Mouse (Mus musculus): ENCODE data around the gene Slc2a8. TPM values are rescaled to one million over a fixed set of nuclear protein-coding genes. Genes with fewer than 3 reads are reported as not detected.

Slc2a8 gene
- total and polyA plus RNA-seq, 2 experiments, result 7.9 to 59.4 TPM

GRCm38 (mm10) chr2:32962062-32962874 is 19.6 kb downstream of the Slc2a8 start:
- DNase-seq (ENCODE audit: extremely low read depth, low read depth, low spot score), result peak; percentile 39
- peak overlapping the region; percentile 89 for H3K9ac ChIP-seq (ENCODE audit: low read depth, low read length)
- H3K27ac ChIP-seq (replicated peaks; ENCODE audit: insufficient read depth, low read depth, low read length), result peak overlapping the region; percentile 55
- WGBS, result 3% methylated on average over 33 of the region's 33 CpGs
- peaks cover 10% of the 10 kb centered on the region for H3K36me3 ChIP-seq (ENCODE audit: control insufficient read depth, insufficient read depth, low read length)
- TF ChIP-seq POLR2A (IDR thresholded peaks at IDR 0.05; ENCODE audit: extremely low read depth, insufficient read depth, low read length) (no peak), CTCF (IDR thresholded peaks at IDR 0.05; ENCODE audit: low read depth, low read length) (no peak)
- H3K4me1 ChIP-seq (ENCODE audit: control insufficient read depth, insufficient read depth, low read length), result peaks cover 21% of the 10 kb centered on the region
- H3K79me2 ChIP-seq (ENCODE audit: control insufficient read depth, insufficient read depth, low read length), result peaks cover 5% of the 10 kb centered on the region; the same call in 1 of the 2 replicates
- no peaks in the 10 kb centered on the region for H3K27me3 ChIP-seq (ENCODE audit: control insufficient read depth, insufficient read depth, low read length)
- H3K4me3 ChIP-seq (ENCODE audit: insufficient read depth, low read depth, low read length), result peak overlapping the region; percentile 89

- WGBS, result 2% methylated on average over 55 of the region's 55 CpGs
- Histone ChIP-seq H3K36me3 (ENCODE audit: control insufficient read depth, insufficient read depth, low read length) (peaks cover 10% of the 10 kb centered on the region), H3K4me1 (ENCODE audit: control insufficient read depth, insufficient read depth, low read length) (peaks cover 21% of the 10 kb centered on the region), H3K27ac (replicated peaks; ENCODE audit: insufficient read depth, low read depth, low read length) (peak within 1 kb of the TSS; percentile 55), H3K9ac (ENCODE audit: low read depth, low read length) (peak within 1 kb of the TSS; percentile 89), H3K79me2 (ENCODE audit: control insufficient read depth, insufficient read depth, low read length) (peaks cover 5% of the 10 kb centered on the region; the same call in 1 of the 2 replicates), H3K27me3 (ENCODE audit: control insufficient read depth, insufficient read depth, low read length) (no peaks in the 10 kb centered on the region), H3K4me3 (ENCODE audit: insufficient read depth, low read depth, low read length) (peak within 1 kb of the TSS; percentile 89)
- peak; percentile 76 for DNase-seq (ENCODE audit: extremely low read depth, low read depth, low spot score)
- no peak for TF ChIP-seq CTCF (IDR thresholded peaks at IDR 0.05; ENCODE audit: low read depth, low read length)
- TF ChIP-seq POLR2A (IDR thresholded peaks at IDR 0.05; ENCODE audit: extremely low read depth, insufficient read depth, low read length), result peak; percentile 59; the same call in 1 of the 2 replicates
These were observed 20.5 kb downstream of the Slc2a8 start, which contains the start of the genes Rpl12 and Lrsam1 for GRCm38 (mm10) chr2:32961192-32961995. Rpl12 (plus strand) TSS chr2:32961559. Lrsam1 (minus strand) TSS chr2:32961614.

- DNase-seq (ENCODE audit: extremely low read depth, low read depth, low spot score), result no peak
- peaks cover 10% of the 10 kb centered on the region for H3K36me3 ChIP-seq (ENCODE audit: control insufficient read depth, insufficient read depth, low read length)
- no peak overlapping the region for H3K4me3 ChIP-seq (ENCODE audit: insufficient read depth, low read depth, low read length)
- peaks cover 5% of the 10 kb centered on the region; the same call in 1 of the 2 replicates for H3K79me2 ChIP-seq (ENCODE audit: control insufficient read depth, insufficient read depth, low read length)
- H3K4me1 ChIP-seq (ENCODE audit: control insufficient read depth, insufficient read depth, low read length), result peaks cover 19% of the 10 kb centered on the region
- TF ChIP-seq CTCF (IDR thresholded peaks at IDR 0.05; ENCODE audit: low read depth, low read length), result no peak
- no peaks in the 10 kb centered on the region for H3K27me3 ChIP-seq (ENCODE audit: control insufficient read depth, insufficient read depth, low read length)
- H3K27ac ChIP-seq (replicated peaks; ENCODE audit: insufficient read depth, low read depth, low read length), result no peak overlapping the region
- H3K9ac ChIP-seq (ENCODE audit: low read depth, low read length), result no peak overlapping the region
- WGBS, result 79% methylated on average over 4 of the region's 4 CpGs
These were observed 21.6 kb downstream of the Slc2a8 start for GRCm38 (mm10) chr2:32960273-32960672.

GRCm38 (mm10) chr2:32957344-32957743 is 24.5 kb downstream of the Slc2a8 start:
- no peak overlapping the region for H3K4me3 ChIP-seq (ENCODE audit: insufficient read depth, low read depth, low read length)
- no peak overlapping the region for H3K9ac ChIP-seq (ENCODE audit: low read depth, low read length)
- whole genome bisulfite sequencing, result 70% methylated on average over 8 of the region's 8 CpGs
- H3K36me3 ChIP-seq (ENCODE audit: control insufficient read depth, insufficient read depth, low read length), result peaks cover 4% of the 10 kb centered on the region; the same call in 1 of the 2 replicates
- peaks cover 10% of the 10 kb centered on the region for H3K4me1 ChIP-seq (ENCODE audit: control insufficient read depth, insufficient read depth, low read length)
- H3K79me2 ChIP-seq (ENCODE audit: control insufficient read depth, insufficient read depth, low read length), result peaks cover 5% of the 10 kb centered on the region; the same call in 1 of the 2 replicates
- no peak overlapping the region for H3K27ac ChIP-seq (replicated peaks; ENCODE audit: insufficient read depth, low read depth, low read length)
- 0 out of 2 replicates have a peak, but pooled peaks have one; percentile 14 for TF ChIP-seq CTCF (IDR thresholded peaks at IDR 0.05; ENCODE audit: low read depth, low read length)
- no peak for TF ChIP-seq POLR2A (IDR thresholded peaks at IDR 0.05; ENCODE audit: extremely low read depth, insufficient read depth, low read length)
- no peak for DNase-seq (ENCODE audit: extremely low read depth, low read depth, low spot score)
- H3K27me3 ChIP-seq (ENCODE audit: control insufficient read depth, insufficient read depth, low read length), result no peaks in the 10 kb centered on the region

- H3K27me3 ChIP-seq (ENCODE audit: control insufficient read depth, insufficient read depth, low read length), result no peaks in the 10 kb centered on the region
- H3K27ac ChIP-seq (replicated peaks; ENCODE audit: insufficient read depth, low read depth, low read length), result no peak overlapping the region
- WGBS, result 96% methylated on average over 2 of the region's 2 CpGs
- H3K4me1 ChIP-seq (ENCODE audit: control insufficient read depth, insufficient read depth, low read length), result no peaks in the 10 kb centered on the region
- no peaks in the 10 kb centered on the region for H3K79me2 ChIP-seq (ENCODE audit: control insufficient read depth, insufficient read depth, low read length)
- H3K4me3 ChIP-seq (ENCODE audit: insufficient read depth, low read depth, low read length), result no peak overlapping the region
- H3K36me3 ChIP-seq (ENCODE audit: control insufficient read depth, insufficient read depth, low read length), result peaks cover 4% of the 10 kb centered on the region; the same call in 1 of the 2 replicates
- DNase-seq (ENCODE audit: extremely low read depth, low read depth, low spot score), result no peak
- TF ChIP-seq POLR2A (IDR thresholded peaks at IDR 0.05; ENCODE audit: extremely low read depth, insufficient read depth, low read length) (no peak), CTCF (IDR thresholded peaks at IDR 0.05; ENCODE audit: low read depth, low read length) (no peak)
- no peak overlapping the region for H3K9ac ChIP-seq (ENCODE audit: low read depth, low read length)
These were observed 27.3 kb downstream of the Slc2a8 start for GRCm38 (mm10) chr2:32954581-32954980.
